Mouse (Mus musculus) liver, postnatal 0 days (tissue): Measurements from ENCODE around the gene Gpr176. TPM values are rescaled to one million over a fixed set of nuclear protein-coding genes. Genes with fewer than 3 reads are reported as not detected.

Experiments
- ATAC-seq: fragments of 200-750 bp; cut with Nextera tagmentation; 2 replicates; pipeline ENCODE4 v1.8.0; 2017; ENCODE audit warnings: mild to moderate bottlenecking, moderate library complexity
- DNase-seq: peaks from one replicate; pipeline ENCODE4 v3.0.0-alpha.2; 2016
- H3K27ac ChIP-seq: fragments of 300-500 bp; sonication (generic); 2 replicates; pipeline ENCODE4 v1.5.1; 2014; ENCODE audit warnings: antibody characterized with exemption, moderate library complexity, mild to moderate bottlenecking, low read depth
- H3K27me3 ChIP-seq: fragments of 300-500 bp; sonication (generic); 2 replicates; pipeline ENCODE4 v1.6.1; 2014; ENCODE audit warnings: low read length, control low read depth, mixed read lengths; ENCODE audit not compliant: insufficient read depth
- H3K36me3 ChIP-seq: fragments of 300-500 bp; sonication (generic); replicated peaks from 2 replicates; pipeline ENCODE4 v1.6.1; 2014; ENCODE audit warnings: mild to moderate bottlenecking, control low read depth, low read length, moderate library complexity, mixed read lengths; ENCODE audit not compliant: insufficient read depth
- H3K4me1 ChIP-seq: fragments of 300-500 bp; sonication (generic); 2 replicates; pipeline ENCODE4 v1.6.1; 2014; ENCODE audit warnings: antibody characterized with exemption, mild to moderate bottlenecking, control low read depth; ENCODE audit not compliant: insufficient read depth
- H3K4me2 ChIP-seq: fragments of 300-500 bp; sonication (generic); 2 replicates; pipeline ENCODE4 v1.6.1; 2014; ENCODE audit warnings: low read depth, mild to moderate bottlenecking, low read length, moderate library complexity, mixed read lengths
- H3K4me3 ChIP-seq: fragments of 300-500 bp; sonication (generic); 2 replicates; pipeline ENCODE4 v1.5.1; 2014; ENCODE audit warnings: low read depth, low read length
- H3K9ac ChIP-seq: fragments of 300-500 bp; sonication (generic); replicated peaks from 2 replicates; pipeline ENCODE4 v1.6.1; 2014; ENCODE audit warnings: mild to moderate bottlenecking, moderate library complexity
- H3K9me3 ChIP-seq: fragments of 300-500 bp; sonication (generic); 2 replicates; pipeline ENCODE4 v1.6.1; 2016; ENCODE audit warnings: mild to moderate bottlenecking, control low read depth, low read length, mixed read lengths
- CTCF ChIP-seq: sonication (generic); IDR thresholded peaks from 2 replicates; pipeline ENCODE4 v1.5.1; 2016; ENCODE audit warnings: antibody characterized with exemption, low read depth
- EP300 ChIP-seq: IDR thresholded peaks from 2 replicates; pipeline ENCODE4 v1.6.1; 2016; ENCODE audit warnings: antibody characterized with exemption, low read depth, mild to moderate bottlenecking
- WGBS: fragments of 180-500 bp; shearing (Covaris S2); extraction: QIAGEN DNeasy Blood & Tissue Kit; methylation state at CpG from one replicate; pipeline ENCODE4 v1.1.7; 2014; ENCODE audit not compliant: insufficient replicate concordance; 5-methylcytosine and 5-hydroxymethylcytosine counted together
- polyA plus RNA-seq: library from polyadenylated mRNA; unstranded; fragments of >200 nt; fragmentation: Nextera tagmentation; extraction: Ambion mirVana; gene quantifications from 2 replicates; pipeline ENCODE4 v1.2.1, GENCODE M21; 2015

Gene Gpr176
- polyA plus RNA-seq, 1 experiment from 2014 or later = 0.05 TPM

- H3K4me3 ChIP-seq = no peak overlapping the region
- no peaks in the 10 kb centered on the region for H3K36me3 ChIP-seq
- DNase-seq (no peak), ATAC-seq (no peak)
- no peak overlapping the region for H3K4me2 ChIP-seq
- WGBS = 39% methylated on average over 5 of the region's 5 CpGs
- H3K9me3 ChIP-seq = no peaks in the 10 kb centered on the region
- no peaks in the 10 kb centered on the region for H3K27me3 ChIP-seq
- no peak overlapping the region for H3K27ac ChIP-seq
- no peak overlapping the region for H3K9ac ChIP-seq
- TF ChIP-seq EP300 = no peak
- no peak for TF ChIP-seq CTCF
- H3K4me1 ChIP-seq = peaks cover 21% of the 10 kb centered on the region
These were observed 18.0 kb upstream of the Gpr176 start for GRCm38 (mm10) chr2:118391201-118391600.

GRCm38 (mm10) chr2:118390072-118390471 is 16.9 kb upstream of the Gpr176 start:
- TF ChIP-seq EP300 = no peak
- no peak for TF ChIP-seq CTCF
- peak overlapping the region; percentile 90 for H3K4me2 ChIP-seq
- no peaks in the 10 kb centered on the region for H3K27me3 ChIP-seq
- peaks cover 21% of the 10 kb centered on the region for H3K4me1 ChIP-seq
- ATAC-seq = no peak
- no peaks in the 10 kb centered on the region for H3K9me3 ChIP-seq
- peak overlapping the region; percentile 86; the same call in 1 of the 2 replicates for H3K9ac ChIP-seq
- peak overlapping the region; percentile 96 for H3K27ac ChIP-seq
- DNase-seq = no peak
- no peaks in the 10 kb centered on the region for H3K36me3 ChIP-seq
- 73% methylated on average over 5 of the region's 5 CpGs for whole genome bisulfite sequencing
- H3K4me3 ChIP-seq = no peak overlapping the region

- peak overlapping the region; percentile 86 for H3K9ac ChIP-seq
- WGBS = 30% methylated on average over 3 of the region's 3 CpGs
- H3K36me3 ChIP-seq = no peaks in the 10 kb centered on the region
- peak overlapping the region; percentile 85 for H3K4me3 ChIP-seq
- ATAC-seq = no peak
- no peaks in the 10 kb centered on the region for H3K27me3 ChIP-seq
- H3K4me1 ChIP-seq = peaks cover 21% of the 10 kb centered on the region
- peak overlapping the region; percentile 90 for H3K4me2 ChIP-seq
- no peak for TF ChIP-seq CTCF
- TF ChIP-seq EP300 = no peak
- H3K27ac ChIP-seq = peak overlapping the region; percentile 96
- no peak for DNase-seq
- H3K9me3 ChIP-seq = no peaks in the 10 kb centered on the region
These were observed 16.4 kb upstream of the Gpr176 start for GRCm38 (mm10) chr2:118389569-118389968.

GRCm38 (mm10) chr2:118388341-118389335 is 15.4 kb upstream of the Gpr176 start, which contains the start of gene Eif2ak4:
Eif2ak4 (plus strand) TSS chr2:118388618.
- Histone ChIP-seq H3K4me2 (peak within 1 kb of the TSS; percentile 90), H3K9ac (peak within 1 kb of the TSS; percentile 86), H3K4me3 (peak within 1 kb of the TSS; percentile 85), H3K27ac (peak within 1 kb of the TSS; percentile 96), H3K27me3 (no peaks in the 10 kb centered on the region), H3K9me3 (no peaks in the 10 kb centered on the region), H3K36me3 (no peaks in the 10 kb centered on the region), H3K4me1 (peaks cover 21% of the 10 kb centered on the region)
- TF ChIP-seq CTCF (0 out of 2 replicates have a peak, but pooled peaks have one; percentile 5), EP300 (no peak)
- under 1% methylated on average over 57 of the region's 61 CpGs for WGBS
- peak; percentile 100 for DNase-seq
- peak; percentile 96 for ATAC-seq

GRCm38 (mm10) chr2:118383387-118383786 is 10.2 kb upstream of the Gpr176 start:
- WGBS = 64% methylated on average over 5 of the region's 5 CpGs
- H3K4me1 ChIP-seq = 0 out of 2 replicates have a peak, but pooled peaks cover 4% of the 10 kb centered on the region
- H3K36me3 ChIP-seq = no peaks in the 10 kb centered on the region
- no peak overlapping the region for H3K4me2 ChIP-seq
- H3K9me3 ChIP-seq = no peaks in the 10 kb centered on the region
- no peak overlapping the region for H3K27ac ChIP-seq
- H3K9ac ChIP-seq = no peak overlapping the region
- H3K4me3 ChIP-seq = no peak overlapping the region
- no peaks in the 10 kb centered on the region for H3K27me3 ChIP-seq
- DNase-seq = no peak
- ATAC-seq = no peak
- TF ChIP-seq EP300 = no peak
- peak; percentile 18; the same call in 1 of the 2 replicates for TF ChIP-seq CTCF

GRCm38 (mm10) chr2:118379756-118380155 is 6.5 kb upstream of the Gpr176 start:
- Histone ChIP-seq H3K9ac (no peak overlapping the region), H3K9me3 (no peaks in the 10 kb centered on the region), H3K4me3 (no peak overlapping the region), H3K27me3 (no peaks in the 10 kb centered on the region), H3K4me2 (no peak overlapping the region), H3K27ac (no peak overlapping the region), H3K36me3 (no peaks in the 10 kb centered on the region), H3K4me1 (no peaks in the 10 kb centered on the region)
- ATAC-seq (no peak), DNase-seq (no peak)
- TF ChIP-seq EP300 (no peak), CTCF (no peak)
- WGBS = 60% methylated on average over 1 of the region's 1 CpGs
